Mouse (Mus musculus): ENCODE data around the gene Ccp110.

Ccp110 gene

DNA sequence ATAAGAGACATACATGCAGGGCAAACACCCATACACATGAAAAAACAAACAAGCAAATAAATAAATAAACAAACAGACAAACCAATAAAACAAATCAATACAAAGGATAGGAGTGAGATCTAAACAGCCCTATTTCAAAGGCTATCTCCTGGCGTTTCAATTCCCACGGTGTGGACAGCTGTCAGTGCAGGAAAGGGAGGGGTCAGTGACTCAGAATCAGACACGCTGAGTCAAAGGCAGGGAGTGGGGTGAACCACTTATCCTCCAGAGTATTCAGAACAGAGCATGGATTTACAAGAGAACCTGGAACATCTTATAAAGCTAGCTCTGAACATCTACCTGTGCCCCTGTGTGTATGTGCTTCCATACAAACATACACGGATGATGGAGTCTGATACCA is 15.2 kb upstream of the Ccp110 start:
- TF ChIP-seq NANOG (IDR thresholded peaks at IDR 0.05; ENCODE audit: borderline replicate concordance, low read length) (no peak), POU5F1 (IDR thresholded peaks at IDR 0.05; ENCODE audit: borderline replicate concordance, low read length) (no peak)
- Histone ChIP-seq H3K9me3 (ENCODE audit: low read length) (no peaks in the 10 kb centered on the region), H3K4me1 (replicated peaks; ENCODE audit: low read depth, low read length) (no peaks in the 10 kb centered on the region), H3K4me3 (replicated peaks; ENCODE audit: low read length) (no peak overlapping the region), H3K36me3 (ENCODE audit: insufficient read depth, low read length) (peaks cover 68% of the 10 kb centered on the region), H3K27me3 (ENCODE audit: insufficient read depth, low read length) (no peaks in the 10 kb centered on the region)

DNA sequence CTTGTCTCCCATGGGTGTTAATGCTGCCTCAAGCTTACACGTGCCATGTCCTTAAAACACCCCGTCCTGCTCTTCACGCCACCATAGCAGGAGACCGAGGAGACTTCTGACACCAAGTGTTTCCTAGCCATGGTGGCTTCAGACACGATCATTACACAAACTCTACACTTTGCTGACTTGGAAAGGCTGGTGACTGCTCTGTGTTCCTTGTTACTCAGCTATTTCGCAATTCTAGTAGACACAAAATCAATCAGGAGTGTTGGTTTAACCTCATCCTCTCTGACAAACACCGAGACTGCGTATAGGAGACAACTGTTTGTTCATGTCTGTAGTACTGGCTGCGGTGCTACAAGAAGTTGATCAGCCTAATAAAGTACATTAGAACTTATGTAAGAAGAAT is 13.5 kb upstream of the Ccp110 start:
- no peaks in the 10 kb centered on the region for H3K9me3 ChIP-seq (ENCODE audit: low read length)
- H3K4me1 ChIP-seq (replicated peaks; ENCODE audit: low read depth, low read length) = peaks cover 4% of the 10 kb centered on the region
- H3K4me3 ChIP-seq (replicated peaks; ENCODE audit: low read length) = no peak overlapping the region
- TF ChIP-seq POU5F1 (IDR thresholded peaks at IDR 0.05; ENCODE audit: borderline replicate concordance, low read length) = no peak
- no peak for TF ChIP-seq NANOG (IDR thresholded peaks at IDR 0.05; ENCODE audit: borderline replicate concordance, low read length)
- no peak for TF ChIP-seq CTCF (conservative IDR thresholded peaks at IDR 0.05; ENCODE audit: low read length)
- H3K27me3 ChIP-seq (ENCODE audit: insufficient read depth, low read length) = no peaks in the 10 kb centered on the region
- peaks cover 70% of the 10 kb centered on the region for H3K36me3 ChIP-seq (ENCODE audit: insufficient read depth, low read length)

DNA sequence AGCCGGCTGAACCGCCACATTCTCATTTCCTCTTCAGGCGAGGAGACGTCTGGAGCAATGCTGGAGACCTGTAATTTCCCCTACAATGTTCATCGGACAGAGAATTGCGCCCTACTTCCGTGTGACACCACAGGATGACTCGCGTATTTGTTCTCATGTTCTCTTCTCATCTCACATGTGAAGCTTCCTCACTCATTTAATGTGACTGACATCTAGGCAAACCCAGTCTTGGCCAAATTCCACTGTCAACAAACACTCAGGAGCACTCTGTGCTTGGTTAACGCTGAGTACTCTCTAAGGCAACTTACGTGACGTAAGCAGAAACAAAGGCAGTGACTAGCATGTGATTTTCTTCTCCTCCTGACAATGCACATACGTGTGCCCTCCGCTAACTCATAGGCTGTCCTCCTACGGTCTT is 9.2 kb upstream of the Ccp110 start:
- TF ChIP-seq CTCF (conservative IDR thresholded peaks at IDR 0.05; ENCODE audit: low read length) = no peak
- no peak for TF ChIP-seq POU5F1 (IDR thresholded peaks at IDR 0.05; ENCODE audit: borderline replicate concordance, low read length)
- TF ChIP-seq NANOG (IDR thresholded peaks at IDR 0.05; ENCODE audit: borderline replicate concordance, low read length) = no peak
- Histone ChIP-seq H3K9me3 (ENCODE audit: low read length) (no peaks in the 10 kb centered on the region), H3K4me3 (replicated peaks; ENCODE audit: low read length) (no peak overlapping the region), H3K27me3 (ENCODE audit: insufficient read depth, low read length) (no peaks in the 10 kb centered on the region), H3K4me1 (replicated peaks; ENCODE audit: low read depth, low read length) (peaks cover 28% of the 10 kb centered on the region), H3K36me3 (ENCODE audit: insufficient read depth, low read length) (peaks cover 33% of the 10 kb centered on the region)

DNA sequence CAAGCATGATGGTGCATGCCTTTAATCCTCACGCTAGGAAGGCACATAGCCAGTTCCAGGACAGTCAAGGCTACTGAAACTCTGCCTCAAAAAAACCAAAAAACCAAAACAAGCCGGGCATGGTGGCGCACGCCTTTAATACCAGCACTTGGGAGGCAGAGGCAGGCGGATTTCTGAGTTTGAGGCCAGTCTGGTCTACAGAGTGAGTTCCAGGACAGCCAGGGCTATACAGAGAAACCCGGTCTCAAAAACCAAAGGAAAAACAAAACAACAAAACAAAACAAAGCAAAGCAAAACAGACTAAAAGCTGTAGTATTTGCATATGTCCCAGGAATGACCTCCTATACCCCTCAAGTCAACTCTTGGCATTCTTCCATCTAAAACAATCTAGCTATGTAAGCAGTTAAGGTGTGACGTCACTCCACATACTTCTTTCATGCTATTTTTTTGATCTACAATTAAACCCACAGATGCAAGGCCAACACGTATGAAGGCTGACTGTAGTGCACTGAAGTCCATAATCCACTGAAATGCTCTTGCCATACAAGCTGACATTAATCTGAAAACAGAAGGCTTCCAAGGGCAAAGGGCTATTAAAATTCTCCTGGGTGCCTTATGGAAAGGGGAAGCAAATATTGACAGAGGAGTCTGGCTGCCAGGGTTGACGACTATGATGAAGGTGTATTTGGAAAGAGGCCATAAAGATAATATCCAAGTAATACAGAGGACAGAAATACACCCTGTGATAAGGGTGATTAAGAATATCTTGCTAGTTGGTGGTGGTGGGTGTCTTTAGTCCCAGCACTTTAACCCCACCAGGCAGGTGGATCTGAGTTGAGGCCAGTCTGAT is 8.1 kb upstream of the Ccp110 start:
- H3K36me3 ChIP-seq (ENCODE audit: insufficient read depth, low read length) = peaks cover 24% of the 10 kb centered on the region

DNA sequence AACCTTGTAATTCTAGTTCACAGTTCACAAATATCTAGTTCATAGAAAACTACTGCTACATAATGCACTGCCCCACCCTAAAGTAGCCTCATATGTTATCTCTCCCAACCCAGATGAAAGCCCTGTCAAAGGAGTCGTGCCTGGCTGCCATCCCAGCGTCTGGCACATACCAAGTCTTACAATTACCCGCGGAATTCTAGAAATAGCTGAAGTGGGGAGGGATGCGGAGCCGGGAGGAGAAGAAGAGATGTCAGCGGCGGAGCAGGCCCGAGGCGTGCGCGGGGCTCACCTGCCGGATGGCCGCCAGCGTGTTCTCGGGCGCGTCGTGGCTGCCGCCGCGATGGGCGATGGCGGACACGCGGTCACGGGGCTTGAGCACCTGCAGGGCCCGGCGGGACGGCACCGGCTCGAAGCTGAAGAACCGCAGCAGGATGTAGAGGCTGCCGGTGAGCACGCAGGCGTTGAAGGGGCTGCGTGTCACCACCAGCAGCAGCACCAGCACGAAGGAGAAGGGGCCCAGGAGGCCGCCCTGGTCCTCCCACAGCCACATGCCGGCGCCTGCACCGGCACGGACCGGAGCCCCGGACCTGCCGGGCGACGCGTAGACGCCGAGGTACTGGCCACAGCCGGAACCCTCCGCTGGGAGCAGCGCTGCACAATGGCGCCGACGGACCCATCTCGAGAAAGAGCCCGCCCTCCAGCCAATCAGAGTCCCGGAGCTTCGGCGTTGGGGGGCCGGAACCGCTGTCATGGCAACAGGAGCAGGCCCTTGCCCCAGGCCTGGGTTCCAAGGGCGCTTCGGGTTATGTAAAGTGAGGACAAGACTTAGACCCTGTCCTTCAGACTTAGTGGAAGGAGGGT is 7.0 kb upstream of the Ccp110 start, which contains the start of gene Gde1:
TSS of gene Gde1 (minus strand) at position 678 of the 861 bp plus-strand sequence.
- peaks cover 28% of the 10 kb centered on the region for H3K4me1 ChIP-seq (replicated peaks; ENCODE audit: low read depth, low read length)
- TF ChIP-seq POU5F1 (IDR thresholded peaks at IDR 0.05; ENCODE audit: borderline replicate concordance, low read length) = 0 out of 2 replicates have a peak, but pooled peaks have one; percentile 24
- TF ChIP-seq NANOG (IDR thresholded peaks at IDR 0.05; ENCODE audit: borderline replicate concordance, low read length) = no peak
- TF ChIP-seq CTCF (conservative IDR thresholded peaks at IDR 0.05; ENCODE audit: low read length) = no peak
- H3K36me3 ChIP-seq (ENCODE audit: insufficient read depth, low read length) = peaks cover 20% of the 10 kb centered on the region
- no peaks in the 10 kb centered on the region for H3K9me3 ChIP-seq (ENCODE audit: low read length)
- no peaks in the 10 kb centered on the region for H3K27me3 ChIP-seq (ENCODE audit: insufficient read depth, low read length)
- H3K4me3 ChIP-seq (replicated peaks; ENCODE audit: low read length) = peak within 1 kb of the TSS; percentile 91

More for the DNA sequence above, 8.1 kb upstream of the Ccp110 start:
- H3K9me3 ChIP-seq (ENCODE audit: low read length) = no peaks in the 10 kb centered on the region
- H3K27me3 ChIP-seq (ENCODE audit: insufficient read depth, low read length) = no peaks in the 10 kb centered on the region
- peaks cover 28% of the 10 kb centered on the region for H3K4me1 ChIP-seq (replicated peaks; ENCODE audit: low read depth, low read length)
- peak overlapping the region; percentile 91 for H3K4me3 ChIP-seq (replicated peaks; ENCODE audit: low read length)
- no peak for TF ChIP-seq POU5F1 (IDR thresholded peaks at IDR 0.05; ENCODE audit: borderline replicate concordance, low read length)
- no peak for TF ChIP-seq CTCF (conservative IDR thresholded peaks at IDR 0.05; ENCODE audit: low read length)
- no peak for TF ChIP-seq NANOG (IDR thresholded peaks at IDR 0.05; ENCODE audit: borderline replicate concordance, low read length)

DNA sequence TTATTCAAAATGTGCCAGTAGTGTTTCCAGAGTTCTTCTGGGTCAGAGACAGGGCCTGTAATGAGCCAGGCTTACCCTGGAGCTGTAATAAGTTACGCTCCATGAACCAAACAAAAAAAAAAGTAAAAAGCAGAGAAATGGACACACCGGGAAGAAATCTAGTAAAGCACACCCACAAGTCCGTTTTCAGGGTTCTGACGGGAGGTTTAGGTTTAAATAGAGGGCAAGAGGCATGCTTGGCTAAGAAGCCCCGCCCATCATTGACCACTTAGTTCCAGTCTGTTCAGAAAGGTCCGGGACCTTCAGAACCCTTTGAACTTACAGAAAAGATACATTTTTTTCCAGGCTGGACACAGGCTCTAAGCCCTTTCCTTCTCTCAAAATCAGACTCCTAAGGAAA is 6.3 kb upstream of the Ccp110 start:
- H3K27me3 ChIP-seq (ENCODE audit: insufficient read depth, low read length) = no peaks in the 10 kb centered on the region
- H3K4me1 ChIP-seq (replicated peaks; ENCODE audit: low read depth, low read length) = peaks cover 31% of the 10 kb centered on the region
- H3K4me3 ChIP-seq (replicated peaks; ENCODE audit: low read length) = peak overlapping the region; percentile 91
- H3K9me3 ChIP-seq (ENCODE audit: low read length) = no peaks in the 10 kb centered on the region
- TF ChIP-seq POU5F1 (IDR thresholded peaks at IDR 0.05; ENCODE audit: borderline replicate concordance, low read length) = no peak
- no peak for TF ChIP-seq CTCF (conservative IDR thresholded peaks at IDR 0.05; ENCODE audit: low read length)
- no peak for TF ChIP-seq NANOG (IDR thresholded peaks at IDR 0.05; ENCODE audit: borderline replicate concordance, low read length)
- peaks cover 20% of the 10 kb centered on the region for H3K36me3 ChIP-seq (ENCODE audit: insufficient read depth, low read length)

DNA sequence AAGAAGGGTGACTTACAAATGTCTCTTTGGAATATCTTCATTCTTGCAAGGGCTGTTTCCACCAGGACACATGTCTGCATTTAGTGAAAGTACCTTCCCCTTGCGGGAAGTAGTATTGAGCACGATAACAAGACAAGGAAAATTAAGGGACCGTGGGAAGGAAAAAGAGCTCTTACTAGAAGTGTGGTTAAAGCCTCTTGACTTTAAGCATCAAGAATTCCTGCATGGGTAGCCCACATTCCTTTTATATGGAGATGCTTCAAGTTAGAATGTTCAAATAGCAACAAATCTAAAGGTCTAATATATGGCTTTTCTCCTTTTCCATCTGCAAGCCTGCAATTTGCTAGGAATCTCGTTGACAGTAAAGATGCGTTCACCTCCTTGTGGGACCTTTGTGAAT is 5.9 kb upstream of the Ccp110 start:
- Histone ChIP-seq H3K9me3 (ENCODE audit: low read length) (no peaks in the 10 kb centered on the region), H3K4me1 (replicated peaks; ENCODE audit: low read depth, low read length) (peaks cover 33% of the 10 kb centered on the region), H3K4me3 (replicated peaks; ENCODE audit: low read length) (no peak overlapping the region), H3K36me3 (ENCODE audit: insufficient read depth, low read length) (peaks cover 20% of the 10 kb centered on the region), H3K27me3 (ENCODE audit: insufficient read depth, low read length) (no peaks in the 10 kb centered on the region)
- TF ChIP-seq CTCF (conservative IDR thresholded peaks at IDR 0.05; ENCODE audit: low read length) (no peak), NANOG (IDR thresholded peaks at IDR 0.05; ENCODE audit: borderline replicate concordance, low read length) (no peak), POU5F1 (IDR thresholded peaks at IDR 0.05; ENCODE audit: borderline replicate concordance, low read length) (no peak)

DNA sequence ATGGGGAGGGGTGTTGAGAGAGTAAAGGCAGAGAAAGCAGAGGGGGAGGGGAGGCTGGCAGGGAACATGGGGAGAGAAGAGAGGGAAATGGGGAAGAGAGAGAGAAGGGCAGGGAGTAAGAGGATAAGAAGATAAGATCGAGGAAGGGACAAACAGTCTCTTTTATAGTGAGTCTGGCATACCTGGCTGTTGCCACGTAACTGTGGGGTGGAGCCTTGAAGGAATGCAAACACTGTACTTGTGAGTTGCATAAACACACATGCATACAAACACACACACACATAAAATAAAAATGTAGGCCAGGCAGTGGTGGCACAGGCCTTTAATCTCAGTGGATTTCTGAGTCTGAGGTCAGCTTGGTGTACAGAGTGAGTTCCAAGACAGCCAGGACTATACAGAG is 5.1 kb upstream of the Ccp110 start:
- peaks cover 14% of the 10 kb centered on the region for H3K36me3 ChIP-seq (ENCODE audit: insufficient read depth, low read length)
- H3K4me3 ChIP-seq (replicated peaks; ENCODE audit: low read length) = no peak overlapping the region
- peaks cover 36% of the 10 kb centered on the region for H3K4me1 ChIP-seq (replicated peaks; ENCODE audit: low read depth, low read length)
- H3K27me3 ChIP-seq (ENCODE audit: insufficient read depth, low read length) = no peaks in the 10 kb centered on the region
- no peaks in the 10 kb centered on the region for H3K9me3 ChIP-seq (ENCODE audit: low read length)
- TF ChIP-seq CTCF (conservative IDR thresholded peaks at IDR 0.05; ENCODE audit: low read length) = no peak
- TF ChIP-seq NANOG (IDR thresholded peaks at IDR 0.05; ENCODE audit: borderline replicate concordance, low read length) = no peak
- no peak for TF ChIP-seq POU5F1 (IDR thresholded peaks at IDR 0.05; ENCODE audit: borderline replicate concordance, low read length)

Data from E14TG2a.4 (cell line).